Mouse (Mus musculus) bone marrow macrophage, adult 2 months (primary cell): ENCODE results near the gene Unc80. TPM values are rescaled to one million over a fixed set of nuclear protein-coding genes. Genes with fewer than 3 reads are reported as not detected.

Experiments
- H3K27ac ChIP-seq: 2 replicates; pipeline ENCODE4 v1.5.1; 2012; ENCODE audit warnings: low read depth, low read length; ENCODE audit not compliant: insufficient read depth
- H3K4me1 ChIP-seq: 2 replicates; pipeline ENCODE4 v1.6.1; 2012; ENCODE audit warnings: low read length; ENCODE audit not compliant: control insufficient read depth, insufficient read depth
- H3K4me3 ChIP-seq: 2 replicates; pipeline ENCODE4 v1.5.1; 2012; ENCODE audit warnings: mild to moderate bottlenecking, low read length, moderate library complexity; ENCODE audit not compliant: insufficient read depth
- CTCF ChIP-seq: IDR thresholded peaks from 2 replicates; pipeline ENCODE4 v1.5.1; 2012; ENCODE audit warnings: low read depth, mild to moderate bottlenecking, low read length, moderate library complexity
- POLR2A ChIP-seq: IDR thresholded peaks from 2 replicates; pipeline ENCODE4 v1.6.1; 2012; ENCODE audit warnings: mild to moderate bottlenecking, low read depth, low read length, borderline replicate concordance
- polyA plus RNA-seq: library from polyadenylated mRNA; stranded (reverse); fragments of >200 nt; gene quantifications from 2 replicates; pipeline ENCODE4 v1.2.4, GENCODE M21; 2012; ENCODE audit not compliant: missing spikeins, insufficient read depth, insufficient read length

The Unc80 gene
- not detected in 2 replicates for polyA plus RNA-seq

- no peak within 1 kb of the TSS for H3K27ac ChIP-seq
- TF ChIP-seq CTCF: no peak
- TF ChIP-seq POLR2A: no peak
- H3K4me3 ChIP-seq: peak within 1 kb of the TSS; percentile 38
- H3K4me1 ChIP-seq: no peaks in the 10 kb centered on the region
These were observed at the start of gene Unc80 for GRCm38 (mm10) chr1:66467821-66468703. Gene Unc80, plus strand, starts transcription at chr1:66468367.

GRCm38 (mm10) chr1:66426073-66426472 lies 42.1 kb upstream of the Unc80 start:
- Histone ChIP-seq H3K4me1 (peaks cover 5% of the 10 kb centered on the region), H3K27ac (no peak overlapping the region), H3K4me3 (no peak overlapping the region)
- TF ChIP-seq CTCF (no peak), POLR2A (no peak)

- H3K27ac ChIP-seq: no peak overlapping the region
- no peak overlapping the region for H3K4me3 ChIP-seq
- H3K4me1 ChIP-seq: peaks cover 12% of the 10 kb centered on the region
- TF ChIP-seq CTCF (no peak), POLR2A (no peak)
These were observed 37.2 kb upstream of the Unc80 start for GRCm38 (mm10) chr1:66430962-66431361.

- TF ChIP-seq POLR2A (no peak), CTCF (no peak)
- Histone ChIP-seq H3K27ac (no peak overlapping the region), H3K4me1 (peaks cover 12% of the 10 kb centered on the region), H3K4me3 (no peak overlapping the region)
These were observed 36.7 kb upstream of the Unc80 start for GRCm38 (mm10) chr1:66431472-66431871.

- TF ChIP-seq CTCF: no peak
- no peak for TF ChIP-seq POLR2A
- no peak overlapping the region for H3K4me3 ChIP-seq
- H3K4me1 ChIP-seq: no peaks in the 10 kb centered on the region
- no peak overlapping the region for H3K27ac ChIP-seq
These were observed 30.1 kb upstream of the Unc80 start for GRCm38 (mm10) chr1:66438069-66438468.

GRCm38 (mm10) chr1:66442922-66443321 lies 25.2 kb upstream of the Unc80 start:
- H3K27ac ChIP-seq: no peak overlapping the region
- TF ChIP-seq CTCF (no peak), POLR2A (no peak)
- H3K4me1 ChIP-seq: no peaks in the 10 kb centered on the region
- no peak overlapping the region for H3K4me3 ChIP-seq

GRCm38 (mm10) chr1:66449471-66449870 lies 18.7 kb upstream of the Unc80 start:
- Histone ChIP-seq H3K4me1 (no peaks in the 10 kb centered on the region), H3K4me3 (no peak overlapping the region), H3K27ac (no peak overlapping the region)
- no peak for TF ChIP-seq CTCF
- TF ChIP-seq POLR2A: no peak

- no peaks in the 10 kb centered on the region for H3K4me1 ChIP-seq
- TF ChIP-seq CTCF: no peak
- TF ChIP-seq POLR2A: no peak
- H3K27ac ChIP-seq: no peak overlapping the region
- H3K4me3 ChIP-seq: no peak overlapping the region
These were observed 11.6 kb upstream of the Unc80 start for GRCm38 (mm10) chr1:66456580-66456979.

GRCm38 (mm10) chr1:66457747-66458146 lies 10.4 kb upstream of the Unc80 start:
- Histone ChIP-seq H3K4me1 (no peaks in the 10 kb centered on the region), H3K27ac (no peak overlapping the region), H3K4me3 (no peak overlapping the region)
- no peak for TF ChIP-seq CTCF
- TF ChIP-seq POLR2A: no peak

- no peak overlapping the region for H3K27ac ChIP-seq
- H3K4me3 ChIP-seq: no peak overlapping the region
- H3K4me1 ChIP-seq: no peaks in the 10 kb centered on the region
- TF ChIP-seq CTCF (no peak), POLR2A (no peak)
These were observed 8.8 kb upstream of the Unc80 start for GRCm38 (mm10) chr1:66459394-66459793.
